Mouse (Mus musculus) myocyte (in vitro differentiated cells): ENCODE data around the gene Syt1.

ENCODE experiments used
- CEBPB ChIP-seq: IDR thresholded peaks from 2 replicates; pipeline ENCODE4 v1.6.1; 2011; ENCODE audit warnings: mild to moderate bottlenecking, moderate library complexity; ENCODE audit not compliant: poor library complexity, insufficient read depth, severe bottlenecking
- E2F4 ChIP-seq: IDR thresholded peaks from one replicate; pipeline ENCODE4 v1.6.1; 2011; ENCODE audit warnings: mild to moderate bottlenecking, control low read depth, moderate library complexity; ENCODE audit not compliant: insufficient read depth
- POLR2A ChIP-seq: IDR thresholded peaks from one replicate; pipeline ENCODE4 v1.6.1; 2011; ENCODE audit warnings: low read depth, mild to moderate bottlenecking, control low read depth, moderate library complexity; ENCODE audit not compliant: insufficient read length
- POLR2AphosphoS2 ChIP-seq: IDR thresholded peaks from one replicate; pipeline ENCODE4 v1.6.1; 2011; ENCODE audit warnings: low read depth, control low read depth; ENCODE audit not compliant: insufficient read length
- USF1 ChIP-seq: IDR thresholded peaks from one replicate; pipeline ENCODE4 v1.6.1; 2011; ENCODE audit warnings: low read depth, mild to moderate bottlenecking, control low read depth, moderate library complexity

GRCm38 (mm10) chr10:108455883-108456282 is 554.9 kb downstream of the Syt1 start:
- TF ChIP-seq USF1 (no peak), CEBPB (no peak), POLR2AphosphoS2 (no peak), E2F4 (no peak), POLR2A (no peak)
